Mouse (Mus musculus): Measurements from ENCODE around the gene Rnf115. TPM values are rescaled to one million over a fixed set of nuclear protein-coding genes. Genes with fewer than 3 reads are reported as not detected.

Gene Rnf115
- polyA plus RNA-seq, 1 experiment = 11.3 TPM

- H3K4me1 ChIP-seq (ENCODE audit: control insufficient read depth, insufficient read depth, insufficient read length) = peaks cover 4% of the 10 kb centered on the region; the same call in 1 of the 2 replicates
- H3K27ac ChIP-seq (ENCODE audit: insufficient read depth, low read length) = peak overlapping the region; percentile 95
Observed at GRCm38 (mm10) chr3:96696766-96697732, 30.4 kb upstream of the Rnf115 start.

GRCm38 (mm10) chr3:96698993-96699690 is 28.3 kb upstream of the Rnf115 start:
- no peak for DNase-seq (ENCODE audit: low read depth in 1 of 2, low spot score in 2 of 2)
- Histone ChIP-seq H3K27me3 (ENCODE audit: control insufficient read depth, insufficient read depth, low read length) (no peaks in the 10 kb centered on the region), H3K4me3 (ENCODE audit: extremely low read depth, insufficient read depth, insufficient read length) (no peak overlapping the region), H3K27ac (ENCODE audit: insufficient read depth, low read length) (no peak overlapping the region), H3K36me3 (ENCODE audit: control insufficient read depth, insufficient read depth, low read length) (peaks cover 15% of the 10 kb centered on the region), H3K4me1 (ENCODE audit: control insufficient read depth, insufficient read depth, insufficient read length) (peaks cover 4% of the 10 kb centered on the region; the same call in 1 of the 2 replicates)
- TF ChIP-seq CTCF (IDR thresholded peaks at IDR 0.05; ENCODE audit: extremely low read depth, insufficient read depth, insufficient read length, insufficient replicate concordance) (no peak), POLR2A (IDR thresholded peaks at IDR 0.05; ENCODE audit: low read depth, low read length) (no peak)
- 91% methylated on average over 19 of the region's 19 CpGs for WGBS

More at GRCm38 (mm10) chr3:96696766-96697732, 30.4 kb upstream of the Rnf115 start:
- under 1% methylated on average over 84 of the region's 85 CpGs for WGBS
- H3K4me3 ChIP-seq (ENCODE audit: extremely low read depth, insufficient read depth, insufficient read length) = peak overlapping the region; percentile 100
- no peaks in the 10 kb centered on the region for H3K27me3 ChIP-seq (ENCODE audit: control insufficient read depth, insufficient read depth, low read length)
- TF ChIP-seq POLR2A (IDR thresholded peaks at IDR 0.05; ENCODE audit: low read depth, low read length) (peak; percentile 14), CTCF (IDR thresholded peaks at IDR 0.05; ENCODE audit: extremely low read depth, insufficient read depth, insufficient read length, insufficient replicate concordance) (no peak)
- DNase-seq (ENCODE audit: low read depth in 1 of 2, low spot score in 2 of 2) = peak; percentile 59 to 89
- peaks cover 7% of the 10 kb centered on the region for H3K36me3 ChIP-seq (ENCODE audit: control insufficient read depth, insufficient read depth, low read length)

DNA sequence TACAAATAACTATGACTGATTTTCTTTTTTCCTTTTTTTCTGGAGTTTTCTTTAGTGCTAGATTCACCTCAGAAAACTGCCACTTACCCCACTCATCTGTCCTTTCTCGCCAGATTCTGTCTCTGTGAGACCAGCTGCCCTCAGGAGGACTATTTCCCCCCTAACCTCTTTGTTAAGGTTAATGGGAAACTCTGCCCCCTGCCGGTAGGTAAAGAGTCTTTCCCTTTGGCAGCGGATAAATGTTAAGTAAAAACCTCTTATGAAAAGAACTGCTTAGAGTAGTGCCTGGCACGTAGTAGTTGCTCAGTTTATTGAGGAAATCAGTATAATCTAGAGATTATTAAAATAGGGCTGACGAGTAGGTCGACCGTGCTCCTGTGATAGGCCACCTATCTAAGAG is 27.1 kb upstream of the Rnf115 start:
- TF ChIP-seq POLR2A (IDR thresholded peaks at IDR 0.05; ENCODE audit: low read depth, low read length) = no peak
- no peak for TF ChIP-seq CTCF (IDR thresholded peaks at IDR 0.05; ENCODE audit: extremely low read depth, insufficient read depth, insufficient read length, insufficient replicate concordance)
- H3K4me3 ChIP-seq (ENCODE audit: extremely low read depth, insufficient read depth, insufficient read length) = no peak overlapping the region
- peaks cover 18% of the 10 kb centered on the region for H3K36me3 ChIP-seq (ENCODE audit: control insufficient read depth, insufficient read depth, low read length)
- H3K4me1 ChIP-seq (ENCODE audit: control insufficient read depth, insufficient read depth, insufficient read length) = peaks cover 4% of the 10 kb centered on the region; the same call in 1 of the 2 replicates
- DNase-seq (ENCODE audit: low read depth in 1 of 2, low spot score in 2 of 2) = peak in 1 of 2 experiments; percentile 29
- no peak overlapping the region for H3K27ac ChIP-seq (ENCODE audit: insufficient read depth, low read length)
- H3K27me3 ChIP-seq (ENCODE audit: control insufficient read depth, insufficient read depth, low read length) = no peaks in the 10 kb centered on the region
- 69% methylated on average over 7 of the region's 7 CpGs for WGBS

DNA sequence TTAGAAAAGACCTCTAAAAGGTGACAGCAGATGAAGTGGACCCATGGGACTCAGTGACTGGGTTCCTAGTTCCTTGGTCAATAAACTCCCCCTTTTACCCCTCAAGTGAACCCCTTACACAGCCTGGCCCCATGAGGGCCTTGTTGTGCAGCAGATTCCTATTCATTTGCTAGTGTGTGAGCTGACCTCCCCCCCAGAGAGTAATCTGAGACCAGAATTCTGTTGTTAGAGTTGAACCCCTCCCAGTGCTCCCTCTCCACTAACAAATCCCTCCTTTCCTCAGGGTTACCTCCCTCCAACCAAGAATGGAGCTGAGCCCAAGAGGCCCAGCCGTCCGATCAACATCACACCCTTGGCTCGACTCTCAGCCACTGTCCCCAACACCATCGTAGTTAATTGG is 26.5 kb upstream of the Rnf115 start:
- no peak overlapping the region for H3K27ac ChIP-seq (ENCODE audit: insufficient read depth, low read length)
- H3K4me1 ChIP-seq (ENCODE audit: control insufficient read depth, insufficient read depth, insufficient read length) = peaks cover 3% of the 10 kb centered on the region; the same call in 1 of the 2 replicates
- TF ChIP-seq CTCF (IDR thresholded peaks at IDR 0.05; ENCODE audit: extremely low read depth, insufficient read depth, insufficient read length, insufficient replicate concordance) (no peak), POLR2A (IDR thresholded peaks at IDR 0.05; ENCODE audit: low read depth, low read length) (no peak)
- no peak overlapping the region for H3K4me3 ChIP-seq (ENCODE audit: extremely low read depth, insufficient read depth, insufficient read length)
- no peaks in the 10 kb centered on the region for H3K27me3 ChIP-seq (ENCODE audit: control insufficient read depth, insufficient read depth, low read length)
- DNase-seq (ENCODE audit: low read depth in 1 of 2, low spot score in 2 of 2) = no peak
- H3K36me3 ChIP-seq (ENCODE audit: control insufficient read depth, insufficient read depth, low read length) = peaks cover 18% of the 10 kb centered on the region
- WGBS = 96% methylated on average over 4 of the region's 4 CpGs

- DNase-seq (ENCODE audit: low read depth in 1 of 2, low spot score in 2 of 2) = peak in 1 of 2 experiments; percentile 28
- Histone ChIP-seq H3K4me3 (ENCODE audit: extremely low read depth, insufficient read depth, insufficient read length) (no peak overlapping the region), H3K27ac (ENCODE audit: insufficient read depth, low read length) (no peak overlapping the region), H3K4me1 (ENCODE audit: control insufficient read depth, insufficient read depth, insufficient read length) (peaks cover 6% of the 10 kb centered on the region), H3K36me3 (ENCODE audit: control insufficient read depth, insufficient read depth, low read length) (peaks cover 18% of the 10 kb centered on the region), H3K27me3 (ENCODE audit: control insufficient read depth, insufficient read depth, low read length) (0 out of 2 replicates have a peak, but pooled peaks cover 2% of the 10 kb centered on the region)
- peak; percentile 15; the same call in 1 of the 2 replicates for TF ChIP-seq CTCF (IDR thresholded peaks at IDR 0.05; ENCODE audit: extremely low read depth, insufficient read depth, insufficient read length, insufficient replicate concordance)
- no peak for TF ChIP-seq POLR2A (IDR thresholded peaks at IDR 0.05; ENCODE audit: low read depth, low read length)
- WGBS = 75% methylated on average over 11 of the region's 11 CpGs
Observed at GRCm38 (mm10) chr3:96704778-96705177, 22.7 kb upstream of the Rnf115 start.

- H3K4me1 ChIP-seq (ENCODE audit: control insufficient read depth, insufficient read depth, insufficient read length) = peaks cover 6% of the 10 kb centered on the region
- H3K36me3 ChIP-seq (ENCODE audit: control insufficient read depth, insufficient read depth, low read length) = peaks cover 22% of the 10 kb centered on the region
- 90% methylated on average over 11 of the region's 11 CpGs for WGBS
- no peak overlapping the region for H3K27ac ChIP-seq (ENCODE audit: insufficient read depth, low read length)
- DNase-seq (ENCODE audit: low read depth in 1 of 2, low spot score in 2 of 2) = no peak
- no peak overlapping the region for H3K4me3 ChIP-seq (ENCODE audit: extremely low read depth, insufficient read depth, insufficient read length)
- TF ChIP-seq POLR2A (IDR thresholded peaks at IDR 0.05; ENCODE audit: low read depth, low read length) (no peak), CTCF (IDR thresholded peaks at IDR 0.05; ENCODE audit: extremely low read depth, insufficient read depth, insufficient read length, insufficient replicate concordance) (no peak)
- 0 out of 2 replicates have a peak, but pooled peaks cover 2% of the 10 kb centered on the region for H3K27me3 ChIP-seq (ENCODE audit: control insufficient read depth, insufficient read depth, low read length)
Observed at GRCm38 (mm10) chr3:96706217-96706616, 21.2 kb upstream of the Rnf115 start.
